Mouse (Mus musculus) fibroblast of lung, adult 2 months (primary cell): ENCODE data around the gene Utp14b.

Experiments
- DNase-seq: peaks from one replicate; pipeline ENCODE4 v3.0.0-alpha.2; 2011; ENCODE audit warnings: low read depth

The Utp14b gene

GRCm38 (mm10) chr1:78686872-78687271, 29.0 kb downstream of the Utp14b start:
- DNase-seq, result no peak

- DNase-seq, result no peak
Measured at GRCm38 (mm10) chr1:78688149-78688548, 30.3 kb downstream of the Utp14b start.

GRCm38 (mm10) chr1:78694503-78695258, 36.8 kb downstream of the Utp14b start:
- DNase-seq, result no peak

GRCm38 (mm10) chr1:78696305-78696704, 38.5 kb downstream of the Utp14b start:
- DNase-seq, result no peak

GRCm38 (mm10) chr1:78696903-78697302, 39.1 kb downstream of the Utp14b start:
- no peak for DNase-seq

GRCm38 (mm10) chr1:78698138-78698537, 40.3 kb downstream of the Utp14b start:
- no peak for DNase-seq

- DNase-seq, result peak; percentile 77
Measured at GRCm38 (mm10) chr1:78701740-78702139, 43.9 kb downstream of the Utp14b start.

GRCm38 (mm10) chr1:78702282-78702963, 44.6 kb downstream of the Utp14b start:
- no peak for DNase-seq

GRCm38 (mm10) chr1:78702964-78703285, 45.1 kb downstream of the Utp14b start:
- no peak for DNase-seq

- DNase-seq, result no peak
Measured at GRCm38 (mm10) chr1:78706338-78706737, 48.5 kb downstream of the Utp14b start.

GRCm38 (mm10) chr1:78707280-78707679, 49.4 kb downstream of the Utp14b start:
- no peak for DNase-seq

GRCm38 (mm10) chr1:78710026-78710425, 52.2 kb downstream of the Utp14b start:
- DNase-seq, result no peak

GRCm38 (mm10) chr1:78710613-78711329, 52.9 kb downstream of the Utp14b start:
- no peak for DNase-seq
